Mouse (Mus musculus) bone marrow macrophage, adult 2 months (primary cell): ENCODE measurements at regions not wholly inside any gene's neighbourhood (a gene's known extent, or its start where the extent isn't known, plus 50 kb on each side); places are given as distances from the start of the nearest gene placed in this dataset.

ENCODE experiments used
- CTCF ChIP-seq: IDR thresholded peaks from 2 replicates; pipeline ENCODE4 v1.5.1; 2012; ENCODE audit warnings: low read depth, mild to moderate bottlenecking, low read length, moderate library complexity
- POLR2A ChIP-seq: IDR thresholded peaks from 2 replicates; pipeline ENCODE4 v1.6.1; 2012; ENCODE audit warnings: mild to moderate bottlenecking, low read depth, low read length, borderline replicate concordance

DNA sequence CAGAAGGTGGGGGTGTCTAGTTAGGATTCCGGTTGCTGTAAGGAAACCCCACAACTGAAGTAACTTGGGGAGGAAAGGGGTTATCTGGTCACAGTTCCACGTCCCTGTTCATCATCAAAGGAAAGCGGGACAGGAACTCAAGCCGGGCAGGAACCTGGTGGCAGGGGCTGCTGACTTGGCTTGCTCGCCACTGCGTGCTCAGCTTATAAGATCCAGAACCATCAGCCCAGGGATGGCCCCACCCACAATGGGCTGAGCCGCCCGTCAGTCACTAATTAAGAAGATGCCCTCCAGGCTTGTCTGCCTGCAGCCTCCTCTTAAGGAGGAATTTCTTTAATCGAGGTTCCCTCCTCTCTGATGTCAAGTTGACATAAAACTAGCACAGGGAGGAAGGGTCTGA lies 275.1 kb upstream of the Jarid2 start:
- no peak for TF ChIP-seq CTCF
- TF ChIP-seq POLR2A = no peak
